Mouse (Mus musculus) myocyte (in vitro differentiated cells): Measurements from ENCODE around the gene Cd83.

ENCODE experiments used
- CEBPB ChIP-seq: IDR thresholded peaks from 2 replicates; pipeline ENCODE4 v1.6.1; 2011; ENCODE audit warnings: mild to moderate bottlenecking, moderate library complexity; ENCODE audit not compliant: poor library complexity, insufficient read depth, severe bottlenecking
- E2F4 ChIP-seq: IDR thresholded peaks from one replicate; pipeline ENCODE4 v1.6.1; 2011; ENCODE audit warnings: mild to moderate bottlenecking, control low read depth, moderate library complexity; ENCODE audit not compliant: insufficient read depth
- MAX ChIP-seq: IDR thresholded peaks from one replicate; pipeline ENCODE4 v1.6.1; 2011; ENCODE audit warnings: low read depth, mild to moderate bottlenecking, control low read depth
- MYOD1 ChIP-seq, 3 experiments: IDR thresholded peaks; one replicate each; pipeline ENCODE4 v1.6.1; 2011; ENCODE audit warnings: control low read depth in 2 of 3, low read depth in 2 of 3, mild to moderate bottlenecking in 2 of 3, moderate library complexity in 1 of 3; ENCODE audit not compliant: insufficient read length in 2 of 3, control insufficient read depth in 1 of 3
- MYOG ChIP-seq, 3 experiments: IDR thresholded peaks; one replicate each; pipeline ENCODE4 v1.6.1; 2011; ENCODE audit warnings: control low read depth in 2 of 3, low read depth in 2 of 3, mild to moderate bottlenecking in 2 of 3; ENCODE audit not compliant: insufficient read length in 2 of 3, control insufficient read depth in 1 of 3, insufficient read depth in 1 of 3
- POLR2A ChIP-seq: IDR thresholded peaks from one replicate; pipeline ENCODE4 v1.6.1; 2011; ENCODE audit warnings: low read depth, mild to moderate bottlenecking, control low read depth, moderate library complexity; ENCODE audit not compliant: insufficient read length
- POLR2AphosphoS2 ChIP-seq: IDR thresholded peaks from one replicate; pipeline ENCODE4 v1.6.1; 2011; ENCODE audit warnings: low read depth, control low read depth; ENCODE audit not compliant: insufficient read length
- REST ChIP-seq: IDR thresholded peaks from one replicate; pipeline ENCODE4 v1.6.1; 2011; ENCODE audit warnings: mild to moderate bottlenecking, control low read depth, moderate library complexity; ENCODE audit not compliant: insufficient read depth, insufficient read length
- SRF ChIP-seq: IDR thresholded peaks from one replicate; pipeline ENCODE4 v1.6.1; 2011; ENCODE audit warnings: low read depth; ENCODE audit not compliant: control insufficient read depth, insufficient read length
- TCF12 ChIP-seq: IDR thresholded peaks from one replicate; pipeline ENCODE4 v1.6.1; 2011; ENCODE audit warnings: mild to moderate bottlenecking, control low read depth; ENCODE audit not compliant: poor library complexity, insufficient read depth, severe bottlenecking
- TCF3 ChIP-seq: IDR thresholded peaks from one replicate; pipeline ENCODE4 v1.6.1; 2011; ENCODE audit warnings: low read depth, control low read depth; ENCODE audit not compliant: insufficient read length
- USF1 ChIP-seq: IDR thresholded peaks from one replicate; pipeline ENCODE4 v1.6.1; 2011; ENCODE audit warnings: low read depth, mild to moderate bottlenecking, control low read depth, moderate library complexity

GRCm38 (mm10) chr13:43802361-43803137 is 18.0 kb downstream of the Cd83 start:
- no peak for TF ChIP-seq USF1
- no peak for TF ChIP-seq POLR2A
- TF ChIP-seq CEBPB = no peak
- TF ChIP-seq MYOG (IDR thresholded peaks at IDR 0.05; ENCODE audit: control insufficient read depth in 1 of 3, insufficient read depth in 1 of 3, insufficient read length in 2 of 3, low read depth in 2 of 3) = no peak
- TF ChIP-seq MAX = no peak
- TF ChIP-seq SRF = no peak
- TF ChIP-seq MYOD1 (IDR thresholded peaks at IDR 0.05; ENCODE audit: control insufficient read depth in 1 of 3, insufficient read length in 2 of 3, low read depth in 2 of 3) = no peak
- TF ChIP-seq TCF12 = no peak
- no peak for TF ChIP-seq REST
- TF ChIP-seq E2F4 = no peak
- no peak for TF ChIP-seq POLR2AphosphoS2
- TF ChIP-seq TCF3 = no peak
